Mouse (Mus musculus): ENCODE measurements around the gene Pank2. TPM values are rescaled to one million over a fixed set of nuclear protein-coding genes. Genes with fewer than 3 reads are reported as not detected.
"Not testable (repeated sequence)": the region's sequence is repeated elsewhere in the genome, so short reads cannot be mapped to it uniquely, and the experiment has no call there.

Pank2 gene
- 10 to 100 TPM; 41.3 to 44.0 TPM for total RNA-seq (2021)
- long read RNA-seq, experiment 1, full-length matches to known transcripts = 20 of 52 reads
- long read RNA-seq, experiment 1, partial matches to known transcripts = 3 of 52 reads
- long read RNA-seq, experiment 1, other reads (novel, unspliced or antisense) = 29 of 52 reads
- long read RNA-seq, experiment 2, full-length matches to known transcripts = 22 of 48 reads
- long read RNA-seq, experiment 2, partial matches to known transcripts = 4 of 48 reads
- long read RNA-seq, experiment 2, other reads (novel, unspliced or antisense) = 22 of 48 reads

DNA sequence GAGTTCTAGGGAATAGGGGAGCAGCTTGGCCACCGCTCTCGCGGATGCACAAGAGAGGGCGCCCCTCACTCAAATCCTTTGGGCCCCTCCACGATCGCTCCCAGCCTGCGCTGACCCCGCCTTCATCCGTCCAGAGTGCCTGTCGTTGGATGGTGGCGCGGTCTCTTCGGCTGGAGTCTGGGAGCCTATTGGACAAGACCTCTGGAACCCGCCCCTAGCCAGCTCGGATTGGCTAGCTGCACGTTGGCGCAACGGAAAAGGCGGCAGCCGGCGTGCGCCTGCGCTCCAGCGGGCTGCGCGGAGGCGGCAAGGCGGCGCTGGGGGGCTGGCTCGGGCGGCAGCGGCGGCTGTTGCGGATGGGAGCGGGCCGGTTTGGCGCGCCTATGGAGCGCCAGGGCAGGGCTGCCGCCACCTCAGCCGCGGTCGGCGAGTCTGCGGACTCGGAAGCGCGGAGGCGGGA, at the start of gene Pank2:
Gene Pank2, plus strand, starts transcription at position 283 of the 460 bp plus-strand sequence.
- peak; percentile 91 to 96 for DNase-seq (ENCODE audit: low spot score in 2 of 2)

- DNase-seq (ENCODE audit: low spot score in 2 of 2) = no peak
These were observed 48.5 kb upstream of the Pank2 start for GRCm38 (mm10) chr2:131213773-131214172.

GRCm38 (mm10) chr2:131215941-131216858, 46.1 kb upstream of the Pank2 start:
- no peak for DNase-seq (ENCODE audit: low spot score in 2 of 2)

DNA sequence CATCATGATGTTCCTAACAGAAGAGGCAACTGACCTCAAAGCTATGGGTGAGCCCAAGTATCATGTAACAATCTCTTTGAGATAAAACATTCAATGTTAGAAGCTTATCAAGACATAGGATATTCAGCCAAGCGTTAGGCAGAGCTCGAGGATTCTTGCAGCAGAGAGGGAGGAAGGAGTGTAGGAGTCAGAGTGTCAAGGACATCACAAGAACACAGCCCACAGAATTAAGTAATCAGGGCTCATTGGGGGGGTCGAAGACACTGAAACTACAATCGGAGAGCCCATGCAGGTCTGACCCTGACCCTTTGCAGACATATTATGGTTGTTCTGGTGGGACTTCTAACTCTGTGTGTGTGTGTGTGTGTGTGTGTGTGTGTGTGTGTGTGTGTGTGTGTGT, 42.3 kb upstream of the Pank2 start:
- DNase-seq (ENCODE audit: low spot score in 2 of 2) = no peak

DNA sequence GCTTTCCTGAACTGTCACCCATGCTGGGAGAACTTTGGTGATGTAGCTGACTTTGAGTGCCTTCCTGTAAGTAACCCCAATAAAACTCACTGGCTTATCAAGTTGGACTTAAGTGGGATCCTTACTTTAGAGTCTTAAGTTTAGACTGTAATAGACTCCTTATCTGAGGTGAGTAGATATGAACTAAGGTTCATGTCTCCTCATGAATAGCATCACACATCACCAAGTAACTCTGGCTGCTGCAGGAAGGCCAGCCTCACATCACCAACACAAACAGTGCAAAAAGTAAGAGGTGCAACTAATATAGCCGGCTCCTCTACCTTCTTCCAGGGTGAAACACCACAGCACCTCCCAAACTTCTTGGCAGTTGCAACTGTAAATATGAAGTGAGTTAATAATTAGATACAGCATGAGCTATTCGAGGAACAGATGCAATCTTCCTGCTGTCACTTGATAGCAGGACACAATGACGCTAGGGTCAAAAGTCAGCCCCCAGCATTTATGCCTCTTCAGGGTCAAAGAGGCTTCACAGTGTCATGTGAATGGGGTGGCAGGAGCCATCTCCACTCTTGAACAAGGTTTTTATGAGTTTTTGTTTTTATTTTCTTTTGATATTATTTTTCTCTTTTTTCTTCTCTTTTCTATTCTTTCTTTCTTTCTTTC, 40.3 kb upstream of the Pank2 start:
- DNase-seq (ENCODE audit: low spot score in 2 of 2) = no peak

DNA sequence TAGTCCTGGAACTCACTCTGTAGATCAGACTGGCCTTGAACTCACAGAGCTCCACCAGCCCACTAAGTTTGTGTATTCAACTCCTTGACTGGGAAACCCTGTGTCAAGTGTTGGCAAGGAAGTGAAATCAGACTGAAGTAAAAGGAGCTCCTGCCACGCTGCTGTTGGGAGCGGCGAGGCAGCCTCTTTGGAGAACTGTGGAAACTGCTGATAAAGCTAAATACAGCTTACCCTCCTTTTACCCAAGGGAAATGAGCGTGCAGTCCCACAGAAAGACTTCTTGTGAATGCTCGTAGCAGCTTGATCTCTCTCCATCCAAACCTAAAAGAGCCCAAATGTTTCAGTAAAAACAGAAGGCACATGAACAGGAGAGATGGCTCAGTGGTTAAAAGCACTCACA, 39.7 kb upstream of the Pank2 start:
- no peak for DNase-seq (ENCODE audit: low spot score in 2 of 2)

GRCm38 (mm10) chr2:131223569-131223968, 38.7 kb upstream of the Pank2 start:
- DNase-seq (ENCODE audit: low spot score in 2 of 2) = no peak

DNA sequence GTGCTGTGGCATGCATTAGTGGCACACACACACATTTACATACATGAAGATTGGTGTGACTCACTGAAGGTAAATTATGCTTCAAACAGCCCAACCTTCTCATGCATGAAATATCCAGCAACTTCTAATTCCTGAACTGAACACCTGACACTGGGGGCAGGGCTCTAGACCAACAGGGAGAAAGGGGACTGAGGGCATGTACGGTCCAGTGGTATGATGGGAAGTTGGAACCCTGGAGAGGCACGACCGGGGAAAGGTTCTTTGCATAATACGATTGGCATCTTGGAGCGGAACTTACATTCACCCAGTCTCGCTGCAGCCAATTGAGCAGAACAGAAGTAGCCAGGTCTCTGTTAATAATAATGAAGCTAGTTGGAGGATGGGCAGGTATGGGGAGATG, 37.1 kb upstream of the Pank2 start:
- DNase-seq (ENCODE audit: low spot score in 2 of 2) = no peak

DNA sequence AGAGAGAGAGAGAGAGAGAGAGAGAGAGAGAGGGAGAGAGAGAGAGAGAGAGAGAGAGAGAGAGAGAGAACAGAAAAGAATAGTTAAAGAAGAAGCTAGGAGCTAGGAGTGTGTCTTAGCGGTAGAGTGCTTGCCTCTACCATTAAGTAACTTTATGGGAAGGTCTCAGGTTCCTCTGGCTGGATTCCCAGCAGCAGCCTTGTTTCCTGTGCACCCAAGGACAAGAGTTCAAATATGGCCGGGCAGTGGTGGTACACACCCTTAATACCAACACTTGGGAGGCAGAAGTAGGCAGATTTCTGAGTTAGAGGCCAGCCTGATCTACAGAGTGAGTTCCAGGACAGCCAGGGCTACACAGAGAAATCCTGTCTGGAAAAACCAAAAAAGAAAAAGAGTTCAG, 35.6 kb upstream of the Pank2 start:
- DNase-seq (ENCODE audit: low spot score in 2 of 2) = not testable (repeated sequence)

GRCm38 (mm10) chr2:131227243-131227642, 35.1 kb upstream of the Pank2 start:
- no peak for DNase-seq (ENCODE audit: low spot score in 2 of 2)

DNA sequence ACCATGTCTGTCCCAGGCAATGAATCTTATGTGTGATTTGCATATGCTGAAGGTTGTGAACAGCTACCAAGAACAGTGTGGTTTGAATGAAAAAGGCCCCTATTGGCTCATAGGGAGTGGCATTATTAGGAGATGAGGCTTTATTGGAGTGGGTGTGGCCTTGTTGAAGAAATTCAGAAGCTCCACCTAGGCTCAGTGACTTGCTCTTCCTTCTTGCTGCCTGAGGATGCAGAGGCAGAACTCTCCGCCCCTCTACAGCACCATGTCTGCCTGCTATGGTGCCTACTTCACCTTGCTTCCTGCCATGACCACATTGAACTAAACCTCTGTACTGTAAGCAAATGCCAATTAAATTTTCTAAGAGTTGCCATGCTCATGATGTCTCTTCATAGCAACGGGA, 29.7 kb upstream of the Pank2 start:
- no peak for DNase-seq (ENCODE audit: low spot score in 2 of 2)

DNA sequence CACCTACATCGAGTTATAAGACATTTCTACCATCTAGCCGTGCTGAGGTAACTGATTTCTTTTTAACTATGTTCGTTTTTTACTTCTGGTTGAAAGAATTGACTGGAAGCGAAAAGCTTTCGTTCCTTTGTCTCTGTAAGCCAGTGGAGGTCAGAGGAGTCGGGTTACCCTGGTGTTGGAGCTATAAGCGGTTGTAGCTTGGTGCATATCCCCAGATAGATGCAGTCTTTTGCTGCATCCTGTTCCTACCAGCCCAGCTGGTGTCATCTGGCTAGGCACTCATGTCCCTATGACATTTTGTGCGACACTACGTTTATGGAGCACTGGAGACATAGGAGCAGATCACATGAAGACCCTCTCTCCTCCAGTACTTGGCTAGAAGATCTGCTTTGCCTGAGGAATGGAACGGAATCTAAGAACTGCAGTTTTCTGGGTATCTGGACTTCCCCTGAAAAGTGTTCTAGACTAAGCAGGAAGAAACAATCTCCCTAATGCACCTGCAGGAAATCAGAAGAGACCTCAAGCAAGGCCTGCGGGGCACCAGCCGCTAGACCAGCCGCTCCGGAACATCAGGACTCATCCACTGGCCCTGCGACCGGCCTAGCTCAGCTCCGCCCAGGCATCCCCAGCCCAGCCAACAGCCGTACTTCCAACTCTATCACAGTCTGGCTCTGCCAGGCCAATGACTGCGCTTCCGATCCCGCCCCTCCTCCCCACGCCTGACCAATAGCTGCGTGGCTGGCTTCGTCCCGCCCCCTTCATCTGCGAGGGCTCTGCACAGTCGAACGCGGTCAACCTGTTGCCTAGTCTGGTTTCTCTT, 28.8 kb upstream of the Pank2 start, which contains the start of gene Mavs:
Gene Mavs, plus strand, starts transcription at position 757 of the 820 bp plus-strand sequence.
- peak; percentile 92 to 96 for DNase-seq (ENCODE audit: low spot score in 2 of 2)

- no peak for DNase-seq (ENCODE audit: low spot score in 2 of 2)
These were observed 28.1 kb upstream of the Pank2 start for GRCm38 (mm10) chr2:131234127-131234650.

- DNase-seq (ENCODE audit: low spot score in 2 of 2) = no peak
These were observed 27.2 kb upstream of the Pank2 start for GRCm38 (mm10) chr2:131234970-131235635.

- no peak for DNase-seq (ENCODE audit: low spot score in 2 of 2)
These were observed 20.1 kb upstream of the Pank2 start for GRCm38 (mm10) chr2:131242180-131242579.

- no peak for DNase-seq (ENCODE audit: low spot score in 2 of 2)
These were observed 19.4 kb upstream of the Pank2 start for GRCm38 (mm10) chr2:131242929-131243328.

- DNase-seq (ENCODE audit: low spot score in 2 of 2) = peak; percentile 39 to 74
These were observed 8.5 kb upstream of the Pank2 start for GRCm38 (mm10) chr2:131253681-131254328.

- peak in 1 of 2 experiments; percentile 47 for DNase-seq (ENCODE audit: low spot score in 2 of 2)
These were observed 8.0 kb upstream of the Pank2 start for GRCm38 (mm10) chr2:131254329-131254713.

DNA sequence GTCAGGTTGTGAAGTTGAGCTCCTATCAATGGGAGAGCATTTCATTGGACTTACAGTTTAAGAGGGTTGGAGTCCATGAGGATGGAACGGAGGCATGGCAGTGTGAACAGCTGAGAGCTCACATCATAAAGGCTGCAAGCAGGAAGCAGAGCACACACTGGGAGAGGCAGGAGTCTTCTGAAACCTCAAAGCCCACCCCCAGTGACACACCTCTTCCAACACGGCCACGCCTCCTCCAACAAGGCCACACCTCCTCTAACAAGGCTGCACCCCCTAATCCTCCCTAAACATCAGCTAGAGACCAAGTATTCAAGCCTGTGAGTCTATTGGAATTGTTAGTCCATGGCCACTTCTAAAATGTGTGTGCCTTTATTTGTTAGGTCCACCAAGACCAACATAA, 6.6 kb upstream of the Pank2 start:
- DNase-seq (ENCODE audit: low spot score in 2 of 2) = no peak

Data from gastrocnemius, postnatal 4 days (tissue).